Mouse (Mus musculus) thymus, postnatal 36 days (tissue): ENCODE data around the gene Iqsec2.
A peak's percentile ranks its signal among the peaks of the same experiment; 100 is the strongest.

ENCODE experiments used
- DNase-seq, 2 experiments: peaks; one replicate each; pipeline ENCODE4 v3.0.0; 2022; ENCODE audit warnings: mixed read lengths in 2 of 2

Gene Iqsec2

GRCm38 (mm10) chrX:152143941-152144741 lies at the start of gene Iqsec2:
Gene Iqsec2, plus strand, starts transcription at chrX:152144268.
- DNase-seq = peak; percentile 1 to 29

DNA sequence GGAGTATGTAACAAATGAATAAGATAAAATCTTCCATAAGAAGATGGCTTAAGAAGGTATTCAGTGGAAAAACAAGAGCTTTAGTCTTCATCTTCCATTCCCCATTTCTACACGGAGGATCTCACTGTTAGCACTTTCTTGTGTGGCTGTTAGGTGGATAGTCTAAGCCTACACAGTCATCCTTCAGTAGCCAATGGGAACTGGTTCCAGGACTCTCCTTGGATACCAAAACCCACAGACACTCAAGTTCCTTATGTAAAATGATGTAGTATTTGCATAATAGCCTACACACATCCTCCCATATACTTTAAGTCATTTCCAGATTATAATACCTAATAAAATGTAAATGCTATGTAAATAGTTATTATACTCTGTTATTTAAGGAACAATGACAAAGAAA lies 46.5 kb upstream of the Iqsec2 start:
- no peak for DNase-seq

DNA sequence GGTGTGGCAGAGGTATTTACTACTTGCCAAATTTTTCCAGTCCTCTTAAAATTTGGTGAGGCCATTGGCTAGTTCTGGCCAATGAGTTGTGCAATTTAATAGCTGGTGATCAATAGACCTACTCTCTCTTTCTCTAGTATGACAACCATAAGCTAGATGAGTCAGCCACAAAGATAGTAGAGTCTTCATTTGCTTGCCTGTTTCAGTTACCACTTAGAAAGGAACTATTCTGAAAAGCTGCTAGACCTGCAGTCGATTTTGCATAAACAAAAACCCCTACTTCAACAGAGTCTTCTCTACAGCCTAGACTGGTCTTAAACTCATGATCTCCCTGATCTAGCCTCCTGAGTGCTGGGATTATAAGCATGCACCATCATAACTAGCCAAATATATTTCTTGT lies 22.4 kb upstream of the Iqsec2 start:
- DNase-seq = no peak

- DNase-seq = no peak
These were observed 13.3 kb upstream of the Iqsec2 start for GRCm38 (mm10) chrX:152130777-152131176.

GRCm38 (mm10) chrX:152132029-152132428 lies 12.0 kb upstream of the Iqsec2 start:
- no peak for DNase-seq

- DNase-seq = no peak
These were observed 8.9 kb upstream of the Iqsec2 start for GRCm38 (mm10) chrX:152135195-152135594.

DNA sequence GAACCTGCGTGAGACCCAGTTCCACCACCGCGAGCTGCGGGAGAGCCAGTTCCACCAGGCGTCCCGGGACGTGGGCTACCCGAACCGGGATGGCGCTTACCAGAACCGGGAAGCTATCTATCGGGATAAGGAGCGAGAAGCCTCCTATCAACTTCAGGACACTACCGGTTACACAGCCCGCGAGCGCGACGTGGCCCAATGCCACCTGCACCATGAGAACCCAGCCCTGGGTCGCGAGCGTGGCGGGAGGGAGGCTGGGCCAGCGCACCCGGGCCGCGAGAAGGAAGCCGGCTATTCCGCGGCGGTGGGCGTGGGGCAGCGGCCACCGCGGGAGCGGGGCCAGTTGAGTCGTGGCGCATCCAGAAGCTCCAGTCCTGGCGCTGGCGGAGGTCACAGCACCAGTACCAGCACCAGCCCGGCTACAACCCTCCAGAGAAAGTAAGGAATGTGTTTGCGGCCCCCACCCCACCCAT lies 710 bp downstream of the Iqsec2 start:
- DNase-seq = peak in 1 of 2 experiments; percentile 5

DNA sequence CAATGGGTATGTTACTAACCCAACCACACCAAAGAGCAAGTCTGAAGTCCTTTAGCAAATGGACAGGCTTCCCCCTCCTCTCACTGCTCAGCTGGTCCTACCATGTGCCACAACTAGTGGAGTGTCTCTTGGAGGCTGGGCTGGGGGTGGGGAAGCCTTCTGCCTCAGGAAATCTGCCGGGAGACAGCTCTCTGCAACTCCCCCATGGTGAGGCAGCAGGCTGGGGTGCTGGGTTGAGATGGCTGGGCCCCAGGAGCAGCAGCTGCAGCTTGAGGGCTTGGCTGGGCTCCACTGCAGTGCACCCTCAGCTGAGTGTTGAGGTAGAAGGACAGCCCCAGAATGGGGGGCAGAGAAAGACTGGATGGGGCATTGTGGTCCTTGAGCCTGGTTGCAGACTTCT lies 2.1 kb downstream of the Iqsec2 start:
- no peak for DNase-seq

DNA sequence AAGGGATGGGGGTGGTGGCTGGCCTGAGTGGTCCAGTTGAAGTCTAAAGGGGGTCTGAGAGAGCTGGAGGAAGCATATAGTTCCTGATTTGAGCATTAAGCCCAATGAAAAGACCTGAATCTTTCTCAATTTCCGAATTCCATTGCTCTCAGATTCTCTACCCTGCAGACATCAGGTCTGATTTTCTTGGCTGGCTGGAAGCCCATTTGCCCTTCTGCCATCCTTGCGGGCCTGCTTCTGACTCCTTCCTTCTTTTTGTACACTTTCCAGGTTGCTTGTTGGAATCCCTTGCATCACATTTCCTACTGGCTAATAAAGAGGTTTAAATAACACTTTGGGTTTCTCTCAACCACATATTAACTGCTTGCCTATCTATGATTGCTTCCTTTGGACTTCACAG lies 2.6 kb downstream of the Iqsec2 start:
- no peak for DNase-seq

GRCm38 (mm10) chrX:152147451-152148116 lies 3.5 kb downstream of the Iqsec2 start:
- peak; percentile 37 to 45 for DNase-seq

DNA sequence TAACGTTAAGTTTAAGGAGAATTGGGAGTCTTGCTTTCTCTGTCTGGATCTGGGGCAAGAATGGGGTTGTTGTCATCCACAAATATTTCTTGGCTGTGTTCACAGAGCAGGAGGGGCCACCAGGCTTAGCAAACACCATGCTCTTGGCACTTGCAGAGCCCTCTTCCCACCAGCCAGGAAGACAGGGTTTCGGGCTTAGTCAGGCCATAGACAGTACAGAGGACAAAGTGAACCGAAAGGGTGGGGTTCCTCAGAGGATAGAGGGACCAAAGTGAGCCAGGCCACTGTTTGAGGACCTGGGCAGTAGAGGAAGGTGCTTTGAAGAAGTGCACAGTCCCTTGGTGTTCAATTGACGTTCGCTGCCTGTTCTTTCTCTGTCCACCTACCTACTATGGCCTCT lies 4.6 kb downstream of the Iqsec2 start:
- no peak for DNase-seq

- DNase-seq = peak; percentile 26 to 34
These were observed 7.6 kb downstream of the Iqsec2 start for GRCm38 (mm10) chrX:152151709-152152108.

DNA sequence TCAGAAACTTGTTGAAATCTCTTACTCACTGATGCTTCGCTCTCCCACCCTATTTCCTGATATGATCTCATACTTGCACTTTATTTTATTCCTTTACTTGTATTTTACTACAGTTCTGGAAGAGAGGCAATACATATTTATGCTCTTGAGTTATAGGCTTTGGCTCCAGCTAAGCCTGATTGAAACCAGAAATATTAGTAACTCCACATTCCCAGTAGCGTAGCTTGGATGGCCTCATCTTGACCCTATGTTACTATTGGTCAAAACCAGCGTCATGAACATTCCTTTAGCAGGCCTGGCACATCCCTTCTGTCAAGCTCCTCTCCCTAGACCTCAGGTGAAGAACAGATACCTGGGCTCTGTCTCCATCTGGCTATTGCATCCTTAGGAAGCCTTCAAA lies 14.2 kb downstream of the Iqsec2 start:
- DNase-seq = no peak

GRCm38 (mm10) chrX:152161404-152161803 lies 17.3 kb downstream of the Iqsec2 start:
- DNase-seq = no peak

DNA sequence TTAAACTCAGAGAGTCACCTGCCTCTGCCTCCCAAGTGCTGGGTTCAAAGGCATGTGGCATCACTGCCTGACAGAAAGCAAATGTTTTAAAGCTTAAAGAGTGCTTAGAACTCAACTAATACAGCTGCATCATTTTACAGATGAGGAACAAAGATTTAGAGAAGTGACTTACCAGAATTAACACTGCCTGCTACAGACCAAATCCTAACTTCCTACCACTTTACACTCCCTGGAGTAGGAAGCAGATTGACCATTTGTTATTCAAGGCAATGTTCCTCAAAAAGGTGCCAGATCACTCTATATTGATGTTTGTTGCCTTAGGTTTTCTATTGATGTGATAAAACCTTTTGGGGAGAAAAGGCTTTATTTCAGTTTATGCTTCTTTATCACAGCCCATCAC lies 20.0 kb downstream of the Iqsec2 start:
- DNase-seq = no peak

GRCm38 (mm10) chrX:152166161-152166560 lies 22.1 kb downstream of the Iqsec2 start:
- DNase-seq = no peak

DNA sequence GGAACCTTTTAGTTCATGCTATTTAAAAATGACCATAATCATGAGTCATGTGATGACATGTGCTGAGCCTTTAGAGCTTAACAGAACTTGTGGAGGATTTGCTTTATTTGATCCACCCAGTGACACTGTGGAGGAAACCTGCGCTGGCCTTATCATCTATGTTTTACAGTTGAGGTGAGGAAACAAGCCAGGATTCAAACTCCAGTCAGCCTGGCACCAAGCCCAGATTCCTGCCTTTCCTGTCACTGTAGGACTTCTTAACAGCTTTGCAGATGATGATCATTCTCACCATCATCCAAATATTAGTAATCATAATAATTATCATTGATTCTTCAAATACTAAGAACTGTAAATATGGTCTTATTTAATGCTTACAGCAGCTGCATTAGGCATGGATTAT lies 24.5 kb downstream of the Iqsec2 start:
- DNase-seq = no peak

GRCm38 (mm10) chrX:152171041-152172026 lies 27.3 kb downstream of the Iqsec2 start:
- DNase-seq = no peak

- DNase-seq = no peak
These were observed 28.4 kb downstream of the Iqsec2 start for GRCm38 (mm10) chrX:152172487-152172935.

DNA sequence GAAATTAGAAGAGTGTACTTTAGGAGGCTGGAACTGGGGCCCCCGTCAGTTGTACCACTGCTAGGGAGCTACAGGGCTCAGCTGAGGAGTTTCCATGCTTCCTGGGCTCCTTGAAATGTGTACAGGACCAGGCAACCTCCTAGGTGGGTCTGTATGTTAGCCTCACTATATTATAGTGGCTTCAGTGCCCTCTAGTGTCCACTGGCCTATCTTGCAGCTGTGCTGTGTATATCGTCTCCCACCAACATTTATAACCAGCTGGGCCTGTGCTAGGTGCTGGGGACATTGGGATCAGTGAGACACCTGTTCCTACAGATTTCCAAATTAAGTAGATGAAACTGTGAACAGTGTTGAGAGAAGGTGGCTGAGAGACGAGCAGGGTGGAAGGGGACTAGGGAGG lies 31.2 kb downstream of the Iqsec2 start:
- DNase-seq = peak; percentile 3 to 13

DNA sequence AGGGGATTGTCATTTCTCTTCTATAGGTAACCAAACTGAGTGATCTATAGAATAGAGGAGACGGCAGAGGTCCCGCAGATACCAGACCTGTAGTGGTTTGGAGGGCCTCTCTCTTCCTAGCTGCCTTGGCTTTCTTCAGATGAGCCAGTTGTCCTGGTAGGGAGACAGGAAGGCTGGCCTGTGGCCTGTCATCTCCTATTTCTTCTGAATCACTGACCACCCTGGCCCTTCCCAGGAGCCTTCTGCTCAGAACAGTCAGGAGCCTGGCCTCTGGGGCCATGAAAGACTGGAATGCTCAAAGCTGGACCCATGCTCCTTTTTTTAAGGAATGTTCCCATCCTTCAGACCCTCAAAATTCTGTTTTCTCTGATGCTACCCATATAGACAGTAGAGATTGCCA lies 33.8 kb downstream of the Iqsec2 start:
- no peak for DNase-seq

- no peak for DNase-seq
These were observed 34.9 kb downstream of the Iqsec2 start for GRCm38 (mm10) chrX:152178843-152179545.
